Mouse (Mus musculus) layer of hippocampus, postnatal 25 days (tissue): ENCODE results near the gene Map2k4. TPM values are rescaled to one million over a fixed set of nuclear protein-coding genes. Genes with fewer than 3 reads are reported as not detected.

Source experiments
- DNase-seq, 2 experiments: peaks; one replicate each; pipeline ENCODE4 v3.0.0; 2022; ENCODE audit warnings: mixed read lengths in 2 of 2, low spot score in 1 of 2; ENCODE audit errors: extremely low spot score in 1 of 2
- total RNA-seq, 2 experiments: library from RNA; stranded (reverse); gene quantifications; 2 replicates each; pipeline ENCODE4 v1.2.3; 2021

Map2k4 gene
- 100 to 1,000 TPM; 196 TPM for total RNA-seq

- peak; percentile 86 to 87 for DNase-seq
These were observed at the start of gene Map2k4 for GRCm38 (mm10) chr11:65788154-65788553. Gene Map2k4 (minus strand): TSS chr11:65788297.

- no peak for DNase-seq
These were observed 36.5 kb upstream of the Map2k4 start for GRCm38 (mm10) chr11:65824556-65824955.

- peak; percentile 37 to 83 for DNase-seq
These were observed 32.8 kb upstream of the Map2k4 start for GRCm38 (mm10) chr11:65820877-65821276.

GRCm38 (mm10) chr11:65820280-65820679 is 32.2 kb upstream of the Map2k4 start:
- no peak for DNase-seq

DNA sequence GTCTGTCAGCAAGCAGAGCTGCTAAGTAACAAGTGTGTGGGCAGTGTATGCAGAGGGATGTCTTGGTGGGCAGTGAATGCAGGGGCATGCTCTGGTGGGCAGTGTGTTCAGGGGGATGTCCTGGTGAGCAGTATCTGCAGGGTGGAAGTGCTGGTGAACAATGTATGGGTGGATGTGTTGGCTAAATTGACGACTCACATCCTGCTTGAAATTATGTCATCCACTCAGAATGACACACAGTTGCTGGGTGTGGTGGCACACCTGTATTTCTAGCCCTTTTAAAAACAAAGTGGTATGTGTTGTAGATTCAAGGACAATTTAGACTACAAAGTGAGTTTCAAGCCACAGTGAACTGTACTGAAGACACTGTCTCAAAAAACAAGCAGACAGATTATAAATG is 30.1 kb upstream of the Map2k4 start:
- DNase-seq = no peak

GRCm38 (mm10) chr11:65816237-65816636 is 28.1 kb upstream of the Map2k4 start:
- no peak for DNase-seq

DNA sequence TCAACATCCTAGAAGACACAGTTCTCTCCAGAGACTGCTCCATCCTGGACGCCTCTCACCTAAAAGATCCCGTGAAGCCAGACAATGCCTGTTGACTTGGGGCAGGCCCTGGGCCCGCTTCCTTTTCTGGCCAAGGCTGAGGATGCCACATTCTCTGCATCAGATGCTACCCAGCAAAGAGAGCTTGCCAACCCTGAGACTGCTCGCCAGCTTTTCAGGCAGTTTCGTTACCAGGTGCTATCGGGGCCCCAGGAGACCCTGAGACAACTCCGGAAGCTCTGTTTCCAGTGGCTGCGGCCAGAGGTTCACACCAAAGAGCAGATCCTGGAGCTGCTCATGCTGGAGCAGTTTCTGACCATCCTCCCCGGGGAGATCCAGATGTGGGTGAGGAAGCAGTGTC is 26.3 kb upstream of the Map2k4 start:
- no peak for DNase-seq

DNA sequence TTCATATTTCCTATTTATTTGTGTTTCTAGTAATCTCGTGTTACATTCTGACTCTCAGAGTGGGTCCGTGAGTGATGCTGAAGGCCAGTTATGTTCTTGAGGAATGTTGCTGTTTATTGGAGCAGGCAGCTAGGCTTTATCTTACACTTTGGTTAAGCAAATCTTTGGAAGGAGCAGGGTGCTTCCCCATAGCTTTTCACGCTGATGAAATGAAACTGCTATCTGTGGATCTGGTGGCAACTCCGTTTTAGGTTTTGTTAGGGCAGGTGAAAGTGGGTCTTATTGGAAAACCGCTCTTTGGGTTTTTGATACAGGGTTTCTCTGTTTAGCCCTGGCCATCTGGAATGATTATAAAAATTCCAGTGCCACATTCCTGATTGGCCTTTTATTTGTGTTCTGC is 24.0 kb upstream of the Map2k4 start:
- no peak for DNase-seq

DNA sequence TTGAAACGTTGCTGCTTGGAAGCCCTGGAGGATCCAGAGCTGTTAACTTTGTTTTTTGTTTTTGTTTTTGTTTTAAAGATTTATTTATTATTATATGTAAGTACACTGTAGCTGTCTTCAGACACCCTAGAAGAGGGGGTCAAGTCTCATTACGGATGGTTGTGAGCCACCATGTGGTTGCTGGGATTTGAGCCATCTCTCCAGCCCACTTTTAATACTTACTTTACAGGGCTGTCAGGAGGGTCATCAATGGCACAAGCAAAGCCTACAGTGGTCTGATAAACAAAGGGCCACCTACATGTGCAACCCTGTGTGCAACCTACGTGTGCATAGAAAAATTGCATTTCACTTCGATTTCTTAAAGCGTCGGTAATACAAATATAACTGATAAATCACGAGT is 19.5 kb upstream of the Map2k4 start:
- no peak for DNase-seq

- peak; percentile 66 to 77 for DNase-seq
These were observed 18.9 kb upstream of the Map2k4 start, which contains the start of gene Zkscan6 for GRCm38 (mm10) chr11:65806909-65807504. Gene Zkscan6 (plus strand): TSS chr11:65807175.

DNA sequence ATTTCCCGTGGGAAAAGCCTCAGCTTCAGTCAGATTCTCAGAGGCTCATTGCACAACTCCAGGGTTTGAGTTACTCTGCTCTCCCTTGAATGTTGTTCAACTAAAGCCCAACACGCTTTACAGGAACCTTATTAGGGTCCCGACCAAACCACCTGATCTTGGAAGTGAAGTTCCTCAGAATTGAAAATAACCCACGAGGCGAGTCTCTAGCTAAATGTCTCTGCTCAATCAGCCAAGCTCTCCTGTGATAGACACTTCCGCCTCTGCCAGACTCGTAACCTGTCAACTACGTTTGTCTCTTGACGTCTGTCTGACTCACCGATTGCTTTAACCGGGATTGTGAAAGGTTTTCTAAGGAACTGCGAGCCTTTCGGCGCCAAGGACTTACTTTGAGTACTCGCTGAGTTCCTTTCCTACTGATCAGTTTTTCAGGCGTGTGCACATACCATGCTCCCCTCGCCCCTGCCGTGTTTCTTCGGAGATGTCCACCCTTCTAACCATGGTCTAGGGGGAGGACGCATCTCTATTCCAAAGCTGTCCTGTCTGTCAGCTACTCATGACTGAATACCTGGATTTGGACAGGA is 18.3 kb upstream of the Map2k4 start:
- no peak for DNase-seq

DNA sequence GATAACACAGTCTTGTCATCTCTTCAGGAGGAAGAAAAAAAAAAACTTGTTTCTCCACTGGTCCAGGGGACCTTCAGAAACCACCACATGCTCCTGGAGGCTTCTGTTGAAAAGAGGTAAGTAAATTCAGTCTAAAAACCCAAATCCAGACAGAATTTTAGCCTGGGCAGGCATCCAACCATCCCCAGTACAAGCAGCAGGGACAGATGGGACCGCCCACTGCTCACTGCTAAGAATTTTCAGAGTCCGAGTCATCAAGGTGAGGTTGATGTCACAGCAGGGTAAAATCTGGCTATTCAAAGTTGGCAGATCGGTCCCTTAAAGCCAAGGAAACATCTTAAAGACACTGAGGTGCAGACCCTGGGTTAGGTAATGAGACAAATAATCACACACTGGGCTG is 13.8 kb upstream of the Map2k4 start:
- peak; percentile 52 to 71 for DNase-seq

GRCm38 (mm10) chr11:65795896-65796295 is 7.8 kb upstream of the Map2k4 start:
- no peak for DNase-seq

DNA sequence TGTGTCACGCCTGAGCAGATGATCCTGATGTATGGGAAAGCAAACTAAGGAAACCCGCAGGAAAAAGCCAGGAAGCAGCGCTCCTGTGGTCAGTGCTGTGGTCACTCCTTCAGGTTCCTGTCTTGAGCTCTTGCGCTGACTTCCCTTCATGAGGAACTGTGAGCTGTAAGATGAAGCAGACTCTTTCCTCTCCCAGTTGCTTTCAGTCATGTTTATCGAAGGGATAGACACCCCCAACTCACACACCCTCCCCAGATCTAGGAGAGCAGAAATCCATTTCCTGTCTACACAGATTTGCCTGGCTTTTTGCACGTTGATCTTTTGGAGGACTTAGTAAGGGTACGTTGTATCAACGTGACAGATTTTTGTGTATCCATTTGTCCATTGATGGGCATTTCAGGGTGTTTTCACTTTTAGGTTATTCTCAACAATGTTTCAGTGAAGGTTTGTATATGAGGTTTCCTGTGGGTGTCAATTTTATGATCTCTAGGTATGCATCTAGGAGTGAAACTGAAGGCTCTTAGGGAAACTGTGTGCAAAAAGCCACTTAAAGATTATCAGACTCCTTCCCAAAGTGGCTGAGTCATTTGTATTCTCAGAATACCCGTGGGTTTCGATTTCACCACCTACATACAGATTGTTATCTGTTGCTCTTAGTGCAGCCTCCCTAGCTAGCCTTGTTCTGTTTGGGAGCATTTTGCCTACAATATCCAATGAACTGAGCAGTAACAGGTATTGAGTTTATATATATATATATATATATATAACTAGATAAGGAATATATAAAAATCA is 6.5 kb upstream of the Map2k4 start:
- DNase-seq = no peak

DNA sequence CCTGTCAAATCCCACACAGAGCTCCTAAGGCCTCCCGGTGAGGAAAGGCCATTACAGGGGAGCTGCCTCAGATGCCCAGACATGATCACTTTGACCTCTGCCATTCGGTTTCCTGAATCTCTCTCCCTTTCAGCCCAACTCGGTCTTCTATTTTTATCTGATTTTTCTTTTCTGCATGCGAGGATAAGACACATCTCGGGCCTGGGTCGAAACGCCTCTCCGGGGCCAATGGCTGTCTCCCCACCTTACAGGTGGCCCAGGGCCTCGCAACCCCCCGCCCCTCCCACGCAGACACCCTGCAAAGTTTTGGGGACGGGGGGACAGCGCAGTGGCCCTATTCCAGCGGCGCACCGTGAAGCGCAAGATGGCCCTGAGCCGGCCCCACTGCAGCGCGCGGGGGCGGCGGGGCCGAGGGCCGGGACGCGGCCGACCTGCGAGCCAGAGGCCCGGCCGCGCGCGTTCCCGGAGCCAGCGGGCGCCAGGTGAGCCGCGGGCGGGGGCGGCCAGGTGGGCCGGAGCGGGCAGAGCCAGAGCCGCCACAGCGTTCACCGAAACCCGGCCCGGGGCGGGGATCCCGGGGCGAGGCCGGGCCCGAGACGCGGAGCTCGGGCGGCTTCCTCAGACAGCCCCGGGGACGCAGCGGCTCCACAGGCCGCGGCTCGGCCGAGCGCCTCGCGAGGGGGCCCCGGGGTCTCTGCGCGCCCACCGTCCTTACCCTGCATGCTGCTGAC is 511 bp downstream of the Map2k4 start:
- DNase-seq = peak in 1 of 2 experiments; percentile 14

- DNase-seq = no peak
These were observed 1.9 kb downstream of the Map2k4 start for GRCm38 (mm10) chr11:65786160-65786559.

DNA sequence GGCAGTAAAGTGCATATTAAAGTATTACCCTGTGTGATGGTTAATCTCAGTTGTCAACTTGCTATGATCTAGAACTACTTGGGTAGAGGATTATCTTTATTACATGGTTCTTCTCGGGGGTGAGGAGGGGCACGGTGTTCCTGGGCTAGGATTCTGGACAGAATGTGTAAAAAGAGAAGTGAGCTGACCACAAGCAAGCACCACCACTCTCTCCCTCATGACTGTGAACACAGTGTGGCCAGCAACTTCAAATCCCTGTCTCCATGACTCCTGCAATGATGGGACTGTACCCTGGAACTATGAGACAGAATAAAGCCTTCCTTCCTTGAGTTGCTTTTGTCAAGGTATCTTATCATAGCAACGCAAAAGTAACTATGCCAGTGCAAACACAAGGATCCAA is 6.5 kb downstream of the Map2k4 start:
- DNase-seq = no peak

DNA sequence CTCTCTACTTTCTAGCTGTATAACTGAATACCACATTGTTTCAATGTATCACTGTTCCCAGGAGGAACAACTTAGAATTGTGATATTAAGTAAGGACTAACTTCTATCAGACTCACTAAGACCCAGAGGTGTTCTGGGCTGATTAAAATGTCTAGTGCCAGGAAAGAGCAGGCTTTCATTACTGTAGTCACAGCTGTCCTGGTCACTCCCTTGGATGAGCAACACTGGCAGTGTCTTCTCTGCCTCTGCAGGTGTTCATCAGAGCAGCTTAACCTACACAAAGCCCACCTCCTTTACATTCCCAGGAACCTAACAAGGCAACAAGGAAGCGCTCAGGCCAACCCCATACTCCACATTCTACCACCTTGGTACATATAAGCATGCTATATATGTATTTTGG is 8.5 kb downstream of the Map2k4 start:
- no peak for DNase-seq

- DNase-seq = no peak
These were observed 9.0 kb downstream of the Map2k4 start for GRCm38 (mm10) chr11:65779066-65779465.

DNA sequence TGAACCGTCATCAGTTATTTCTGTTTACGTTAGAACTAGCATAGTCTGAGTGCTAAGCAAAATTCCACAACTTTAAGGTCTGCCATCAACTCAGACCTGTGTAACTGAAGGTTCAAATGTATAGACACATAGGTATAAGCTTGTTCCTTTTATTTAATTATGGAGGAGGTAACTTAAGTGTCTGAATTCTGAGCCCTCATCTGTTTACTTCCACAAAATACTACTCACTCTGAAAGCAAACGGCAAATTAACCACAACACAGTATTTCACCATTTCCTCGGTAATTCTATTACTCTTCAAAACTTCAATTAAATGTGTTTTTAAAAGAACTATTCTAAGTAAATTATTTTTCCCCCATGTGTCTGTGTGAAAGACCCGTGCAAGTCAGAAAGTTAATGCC is 10.3 kb downstream of the Map2k4 start:
- DNase-seq = no peak
